Mouse (Mus musculus) testis, adult 2 months (tissue): ENCODE data around the gene Vmn1r129. TPM values are rescaled to one million over a fixed set of nuclear protein-coding genes. Genes with fewer than 3 reads are reported as not detected.
"Not testable (repeated sequence)": the region's sequence is repeated elsewhere in the genome, so short reads cannot be mapped to it uniquely, and the experiment has no call there.

Source experiments
- H3K27ac ChIP-seq: fragments of 200-500 bp; 2 replicates; pipeline ENCODE4 v1.5.1; 2012; ENCODE audit warnings: low read depth, low read length; ENCODE audit not compliant: control insufficient read depth, insufficient read depth
- H3K27me3 ChIP-seq: fragments of 200-500 bp; 2 replicates; pipeline ENCODE4 v1.6.1; 2012; ENCODE audit warnings: mild to moderate bottlenecking, low read length, moderate library complexity; ENCODE audit not compliant: control insufficient read depth, insufficient read depth
- H3K36me3 ChIP-seq: fragments of 200-500 bp; 2 replicates; pipeline ENCODE4 v1.6.1; 2012; ENCODE audit warnings: mild to moderate bottlenecking, low read length; ENCODE audit not compliant: control insufficient read depth, insufficient read depth
- H3K4me1 ChIP-seq: fragments of 200-500 bp; 2 replicates; pipeline ENCODE4 v1.6.1; 2012; ENCODE audit warnings: low read length; ENCODE audit not compliant: control insufficient read depth, insufficient read depth
- H3K4me3 ChIP-seq: fragments of 200-500 bp; 2 replicates; pipeline ENCODE4 v1.5.1; 2012; ENCODE audit warnings: low read depth, mild to moderate bottlenecking, low read length, moderate library complexity, mixed read lengths; ENCODE audit not compliant: control insufficient read depth
- polyA plus RNA-seq: library from polyadenylated mRNA; depleted of rRNA; stranded (reverse); fragments of >200 nt; gene quantifications from 2 replicates; pipeline ENCODE4 v1.2.3, GENCODE M21; 2012; rRNA removed

Gene Vmn1r129
- polyA plus RNA-seq: not detected in 2 replicates

GRCm38 (mm10) chr7:21361191-21361590, at the start of gene Vmn1r129:
TSS of gene Vmn1r129 (minus strand) at chr7:21361291.
- not testable (repeated sequence) for H3K4me1 ChIP-seq, H3K36me3 ChIP-seq, H3K4me3 ChIP-seq, H3K27ac ChIP-seq, H3K27me3 ChIP-seq

- H3K4me1 ChIP-seq: not testable (repeated sequence)
Measured at GRCm38 (mm10) chr7:21349073-21349472, 12.0 kb downstream of the Vmn1r129 start, which contains the start of gene Vmn1r128. TSS of gene Vmn1r128 (plus strand) at chr7:21349373.

DNA sequence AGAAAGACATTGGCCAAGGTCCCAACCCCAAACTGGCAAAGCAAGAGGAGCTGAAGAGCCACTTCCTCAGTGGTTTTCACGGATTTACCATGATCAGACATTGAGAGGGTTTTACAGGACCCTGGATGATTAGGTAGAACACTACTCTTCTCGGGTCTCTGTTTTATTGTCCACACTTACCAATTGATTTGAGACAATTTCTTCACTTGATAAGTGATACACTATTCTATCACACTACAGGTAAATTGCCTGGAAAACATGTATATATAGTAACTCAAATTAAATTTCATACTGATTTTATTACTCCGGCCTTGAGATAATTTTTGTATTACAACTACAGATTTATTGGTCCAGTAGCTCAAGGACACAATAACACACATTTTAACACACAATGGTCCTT, 41.3 kb downstream of the Vmn1r129 start, which contains the start of gene Vmn1r127:
Gene Vmn1r127 (minus strand): TSS at position 101 of the 400 bp plus-strand sequence.
- H3K4me1 ChIP-seq, H3K27ac ChIP-seq, H3K36me3 ChIP-seq, H3K4me3 ChIP-seq, H3K27me3 ChIP-seq: not testable (repeated sequence)

More at GRCm38 (mm10) chr7:21349073-21349472, 12.0 kb downstream of the Vmn1r129 start, which contains the start of gene Vmn1r128:
- not testable (repeated sequence) for H3K4me3 ChIP-seq, H3K27ac ChIP-seq, H3K27me3 ChIP-seq, H3K36me3 ChIP-seq

Other genes starting within 250 kb of the Vmn1r129 start
- gene Vmn1r122, start 227.2 kb downstream of the Vmn1r129 start, polyA plus RNA-seq: not detected in 2 replicates
- not detected in 2 replicates for gene Vmn1r123, start 199.1 kb downstream of the Vmn1r129 start, polyA plus RNA-seq
- not detected in 2 replicates for gene Gm5157, start 170.9 kb downstream of the Vmn1r129 start, polyA plus RNA-seq
- gene Vmn1r124, start 100.7 kb downstream of the Vmn1r129 start, polyA plus RNA-seq: not detected in 2 replicates
- not detected in 2 replicates for gene Vmn1r125, start 89.1 kb downstream of the Vmn1r129 start, polyA plus RNA-seq
- not detected in 2 replicates for gene Vmn1r126, start 59.8 kb downstream of the Vmn1r129 start, polyA plus RNA-seq
- gene Vmn1r127, start 41.4 kb downstream of the Vmn1r129 start, polyA plus RNA-seq: not detected in 2 replicates
- gene Vmn1r128, start 11.9 kb downstream of the Vmn1r129 start, polyA plus RNA-seq: not detected in 2 replicates
- gene Gm6882, start 71.5 kb upstream of the Vmn1r129 start, polyA plus RNA-seq: not detected in 2 replicates
- gene Vmn1r130, start 150.5 kb upstream of the Vmn1r129 start, polyA plus RNA-seq: not detected in 2 replicates
- gene Vmn1r131, start 184.8 kb upstream of the Vmn1r129 start, polyA plus RNA-seq: not detected in 2 replicates